Mouse (Mus musculus) ES-Bruce4 (cell line): ENCODE data around the gene Klf5. TPM values are rescaled to one million over a fixed set of nuclear protein-coding genes. Genes with fewer than 3 reads are reported as not detected.

Experiments
- H3K27ac ChIP-seq: 2 replicates; pipeline ENCODE4 v1.5.1; 2012; ENCODE audit warnings: low read length, inconsistent platforms; ENCODE audit not compliant: insufficient read depth
- H3K27me3 ChIP-seq: 2 replicates; pipeline ENCODE4 v1.6.1; 2012; ENCODE audit warnings: mild to moderate bottlenecking, low read length, inconsistent platforms; ENCODE audit not compliant: control insufficient read depth, poor library complexity, insufficient read depth, severe bottlenecking
- H3K36me3 ChIP-seq: 2 replicates; pipeline ENCODE4 v1.6.1; 2012; ENCODE audit warnings: inconsistent platforms, mild to moderate bottlenecking, low read length, moderate library complexity; ENCODE audit not compliant: control insufficient read depth, poor library complexity, insufficient read depth, severe bottlenecking
- H3K4me1 ChIP-seq: one replicate; pipeline ENCODE4 v1.8.1; 2011; ENCODE audit warnings: low read length; ENCODE audit not compliant: control insufficient read depth, insufficient read depth
- H3K4me3 ChIP-seq: 2 replicates; pipeline ENCODE4 v1.5.1; 2011; ENCODE audit warnings: low read depth, mild to moderate bottlenecking, low read length
- H3K9ac ChIP-seq: 2 replicates; pipeline ENCODE4 v1.6.1; 2012; ENCODE audit warnings: low read depth, mild to moderate bottlenecking, inconsistent platforms; ENCODE audit not compliant: poor library complexity, severe bottlenecking
- H3K9me3 ChIP-seq: replicated peaks from 2 replicates; pipeline ENCODE4 v1.6.1; 2012; ENCODE audit warnings: mild to moderate bottlenecking, low read length, inconsistent platforms; ENCODE audit not compliant: control insufficient read depth, poor library complexity, insufficient read depth, severe bottlenecking
- CTCF ChIP-seq: IDR thresholded peaks from one replicate; pipeline ENCODE4 v1.8.1; 2011; ENCODE audit warnings: low read depth, low read length
- EP300 ChIP-seq: IDR thresholded peaks from 2 replicates; pipeline ENCODE4 v1.6.1; 2011; ENCODE audit warnings: low read depth, low read length; ENCODE audit not compliant: insufficient read depth
- POLR2A ChIP-seq: IDR thresholded peaks from one replicate; pipeline ENCODE4 v1.8.1; 2011; ENCODE audit warnings: low read length; ENCODE audit not compliant: insufficient read depth
- polyA plus RNA-seq: library from polyadenylated mRNA; stranded (reverse); fragments of >200 nt; gene quantifications from 2 replicates; pipeline ENCODE4 v1.2.4, GENCODE M21; 2011; ENCODE audit warnings: low read depth; ENCODE audit not compliant: missing spikeins, insufficient read depth, insufficient read length

Gene Klf5
- polyA plus RNA-seq, 1 experiment: 122 TPM

- no peaks in the 10 kb centered on the region for H3K9me3 ChIP-seq
- H3K4me3 ChIP-seq: no peak overlapping the region
- H3K27ac ChIP-seq: no peak overlapping the region; the same call in 1 of the 2 replicates
- no peak overlapping the region for H3K9ac ChIP-seq
- no peaks in the 10 kb centered on the region for H3K27me3 ChIP-seq
- TF ChIP-seq CTCF (no peak), POLR2A (no peak), EP300 (no peak)
- H3K4me1 ChIP-seq: peaks cover 5% of the 10 kb centered on the region
- peaks cover 90% of the 10 kb centered on the region for H3K36me3 ChIP-seq
Observed at GRCm38 (mm10) chr14:99304387-99304786, 5.9 kb downstream of the Klf5 start.

- H3K9ac ChIP-seq: 0 out of 2 replicates have a peak overlapping the region, but pooled peaks have one; percentile 36
Observed at GRCm38 (mm10) chr14:99304997-99305792, 6.7 kb downstream of the Klf5 start.

GRCm38 (mm10) chr14:99306410-99306809, 7.9 kb downstream of the Klf5 start:
- Histone ChIP-seq H3K36me3 (peaks cover 92% of the 10 kb centered on the region), H3K27ac (peak overlapping the region; percentile 40; the same call in 1 of the 2 replicates), H3K9me3 (no peaks in the 10 kb centered on the region), H3K27me3 (no peaks in the 10 kb centered on the region), H3K4me3 (no peak overlapping the region), H3K4me1 (peaks cover 6% of the 10 kb centered on the region), H3K9ac (no peak overlapping the region)
- no peak for TF ChIP-seq EP300

More at GRCm38 (mm10) chr14:99304997-99305792, 6.7 kb downstream of the Klf5 start:
- Histone ChIP-seq H3K36me3 (peaks cover 89% of the 10 kb centered on the region), H3K4me1 (peaks cover 5% of the 10 kb centered on the region), H3K9me3 (no peaks in the 10 kb centered on the region), H3K27me3 (no peaks in the 10 kb centered on the region), H3K4me3 (no peak overlapping the region), H3K27ac (no peak overlapping the region; the same call in 1 of the 2 replicates)
- TF ChIP-seq POLR2A (no peak), CTCF (no peak), EP300 (no peak)

- no peak for TF ChIP-seq EP300
- Histone ChIP-seq H3K9ac (0 out of 2 replicates have a peak overlapping the region, but pooled peaks have one; percentile 1), H3K36me3 (peaks cover 81% of the 10 kb centered on the region), H3K27ac (peak overlapping the region; percentile 46; the same call in 1 of the 2 replicates), H3K4me3 (no peak overlapping the region), H3K27me3 (no peaks in the 10 kb centered on the region), H3K9me3 (no peaks in the 10 kb centered on the region), H3K4me1 (peaks cover 7% of the 10 kb centered on the region)
Observed at GRCm38 (mm10) chr14:99309606-99310005, 11.1 kb downstream of the Klf5 start.

- TF ChIP-seq CTCF: no peak
- no peak for TF ChIP-seq EP300
- TF ChIP-seq POLR2A: no peak
- H3K9me3 ChIP-seq: no peaks in the 10 kb centered on the region
- peaks cover 81% of the 10 kb centered on the region for H3K36me3 ChIP-seq
Observed at GRCm38 (mm10) chr14:99310358-99310757, 11.9 kb downstream of the Klf5 start.

GRCm38 (mm10) chr14:99313062-99313461, 14.6 kb downstream of the Klf5 start:
- peaks cover 6% of the 10 kb centered on the region for H3K4me1 ChIP-seq
- H3K9me3 ChIP-seq: no peaks in the 10 kb centered on the region
- no peak overlapping the region for H3K27ac ChIP-seq
- TF ChIP-seq POLR2A (no peak), CTCF (no peak), EP300 (no peak)
- 0 out of 2 replicates have a peak overlapping the region, but pooled peaks have one; percentile 52 for H3K9ac ChIP-seq
- H3K36me3 ChIP-seq: peaks cover 59% of the 10 kb centered on the region
- peak overlapping the region; percentile 22 for H3K4me3 ChIP-seq
- no peaks in the 10 kb centered on the region for H3K27me3 ChIP-seq

More at GRCm38 (mm10) chr14:99310358-99310757, 11.9 kb downstream of the Klf5 start:
- H3K27ac ChIP-seq: peak overlapping the region; percentile 6; the same call in 1 of the 2 replicates
- no peaks in the 10 kb centered on the region for H3K27me3 ChIP-seq
- no peak overlapping the region for H3K9ac ChIP-seq
- peaks cover 7% of the 10 kb centered on the region for H3K4me1 ChIP-seq
- no peak overlapping the region for H3K4me3 ChIP-seq
